Mouse (Mus musculus) heart, postnatal 10 days (tissue): ENCODE measurements around the gene Zfp42. TPM values are rescaled to one million over a fixed set of nuclear protein-coding genes. Genes with fewer than 3 reads are reported as not detected.
"Not testable (repeated sequence)": the region's sequence is repeated elsewhere in the genome, so short reads cannot be mapped to it uniquely, and the experiment has no call there.

Experiments
- DNase-seq, 2 experiments: peaks; one replicate each; pipeline ENCODE4 v3.0.0; 2021
- intact Hi-C: fragments of 180-260 bp; cut with DNase I; formaldehyde crosslinking; loops from one replicate; pipeline ENCODE4 v1.15.1; 2025
- total RNA-seq, 2 experiments: library from RNA; stranded (reverse); gene quantifications; 2 replicates each; pipeline ENCODE4 v1.2.3; 2021

Gene Zfp42
- not detected for total RNA-seq

- intact Hi-C loops = no loop called here
- DNase-seq = no peak
These were observed at the start of gene Zfp42 for GRCm38 (mm10) chr8:43306896-43307295. TSS of gene Zfp42 (minus strand) at chr8:43306980.

GRCm38 (mm10) chr8:43356069-43356770 is 49.4 kb upstream of the Zfp42 start:
- DNase-seq = no peak
- intact Hi-C loops = no loop called here

- intact Hi-C loops, DNase-seq: not testable (repeated sequence)
These were observed 45.5 kb upstream of the Zfp42 start for GRCm38 (mm10) chr8:43352241-43352640.

GRCm38 (mm10) chr8:43338555-43338954 is 31.8 kb upstream of the Zfp42 start:
- DNase-seq = no peak
- intact Hi-C loops = no loop called here

- intact Hi-C loops = no loop called here
- DNase-seq = peak; percentile 2 to 21
These were observed 26.7 kb upstream of the Zfp42 start for GRCm38 (mm10) chr8:43333465-43333864.

- intact Hi-C loops = no loop called here
These were observed 24.9 kb upstream of the Zfp42 start for GRCm38 (mm10) chr8:43331657-43332056.

GRCm38 (mm10) chr8:43329913-43330705 is 23.3 kb upstream of the Zfp42 start:
- no peak for DNase-seq
- intact Hi-C loops = no loop called here

More at GRCm38 (mm10) chr8:43331657-43332056, 24.9 kb upstream of the Zfp42 start:
- no peak for DNase-seq

GRCm38 (mm10) chr8:43328666-43329065 is 21.9 kb upstream of the Zfp42 start:
- no peak for DNase-seq
- intact Hi-C loops = no loop called here

- intact Hi-C loops = no loop called here
- DNase-seq = no peak
These were observed 14.0 kb upstream of the Zfp42 start for GRCm38 (mm10) chr8:43320771-43321170.

- no peak for DNase-seq
- intact Hi-C loops = no loop called here
These were observed 1.4 kb upstream of the Zfp42 start for GRCm38 (mm10) chr8:43308213-43308612.

- DNase-seq = no peak
- intact Hi-C loops = no loop called here
These were observed 1.1 kb downstream of the Zfp42 start for GRCm38 (mm10) chr8:43305676-43306075.

- intact Hi-C loops = no loop called here
These were observed 7.0 kb downstream of the Zfp42 start for GRCm38 (mm10) chr8:43299796-43300195.

GRCm38 (mm10) chr8:43295826-43296225 is 11.0 kb downstream of the Zfp42 start:
- intact Hi-C loops = no loop called here
- no peak for DNase-seq

More at GRCm38 (mm10) chr8:43299796-43300195, 7.0 kb downstream of the Zfp42 start:
- DNase-seq = no peak

- intact Hi-C loops = no loop called here
- DNase-seq = no peak
These were observed 12.6 kb downstream of the Zfp42 start for GRCm38 (mm10) chr8:43294191-43294590.

- DNase-seq = no peak
- intact Hi-C loops = no loop called here
These were observed 16.2 kb downstream of the Zfp42 start for GRCm38 (mm10) chr8:43290424-43291111.

GRCm38 (mm10) chr8:43289781-43290180 is 17.0 kb downstream of the Zfp42 start:
- intact Hi-C loops = no loop called here
- DNase-seq = no peak

GRCm38 (mm10) chr8:43288840-43289239 is 17.9 kb downstream of the Zfp42 start:
- no peak for DNase-seq
- intact Hi-C loops = no loop called here

GRCm38 (mm10) chr8:43287456-43287855 is 19.3 kb downstream of the Zfp42 start:
- intact Hi-C loops = no loop called here
- DNase-seq = no peak

GRCm38 (mm10) chr8:43283231-43283630 is 23.5 kb downstream of the Zfp42 start:
- DNase-seq = no peak
- intact Hi-C loops = no loop called here

- intact Hi-C loops = no loop called here
- DNase-seq = no peak
These were observed 28.4 kb downstream of the Zfp42 start for GRCm38 (mm10) chr8:43278397-43278796.

- intact Hi-C loops = no loop called here
- no peak for DNase-seq
These were observed 45.8 kb downstream of the Zfp42 start for GRCm38 (mm10) chr8:43260961-43261360.
